Mouse (Mus musculus) embryonic facial prominence, embryonic 14.5 days (tissue): ENCODE measurements around the gene Polm. TPM values are rescaled to one million over a fixed set of nuclear protein-coding genes. Genes with fewer than 3 reads are reported as not detected.

Experiments used
- ATAC-seq: fragments of 200-750 bp; cut with Nextera tagmentation; 2 replicates; pipeline ENCODE4 v1.8.0; 2017; ENCODE audit warnings: low read depth, moderate number of reproducible peaks, moderate TSS enrichment
- DNase-seq: peaks from one replicate; pipeline ENCODE4 v3.0.0-alpha.2; 2015; ENCODE audit warnings: low spot score
- H3K27ac ChIP-seq: fragments of 300-500 bp; sonication (generic); replicated peaks from 2 replicates; pipeline ENCODE4 v1.5.1; 2014; ENCODE audit warnings: low read depth, mild to moderate bottlenecking, low read length, moderate library complexity
- H3K27me3 ChIP-seq: fragments of 300-500 bp; sonication (generic); replicated peaks from 2 replicates; pipeline ENCODE4 v1.6.1; 2014; ENCODE audit warnings: low read length; ENCODE audit not compliant: control insufficient read depth, insufficient read depth
- H3K36me3 ChIP-seq: fragments of 300-500 bp; sonication (generic); 2 replicates; pipeline ENCODE4 v1.6.1; 2014; ENCODE audit warnings: low read length, mixed read lengths; ENCODE audit not compliant: control insufficient read depth, insufficient read depth
- H3K4me1 ChIP-seq: fragments of 300-500 bp; sonication (generic); 2 replicates; pipeline ENCODE4 v1.6.1; 2014; ENCODE audit warnings: antibody characterized with exemption, low read length; ENCODE audit not compliant: control insufficient read depth, insufficient read depth
- H3K4me2 ChIP-seq: fragments of 300-500 bp; sonication (generic); 2 replicates; pipeline ENCODE4 v1.6.1; 2014; ENCODE audit warnings: low read depth, mild to moderate bottlenecking, low read length, moderate library complexity, mixed read lengths
- H3K4me3 ChIP-seq: fragments of 300-500 bp; sonication (generic); 2 replicates; pipeline ENCODE4 v1.5.1; 2014; ENCODE audit warnings: low read depth, mild to moderate bottlenecking, low read length
- H3K9ac ChIP-seq: fragments of 300-500 bp; sonication (generic); 2 replicates; pipeline ENCODE4 v1.6.1; 2014; ENCODE audit warnings: low read depth, mild to moderate bottlenecking, low read length, moderate library complexity, mixed read lengths
- H3K9me3 ChIP-seq: fragments of 300-500 bp; sonication (generic); 2 replicates; pipeline ENCODE4 v1.6.1; 2016; ENCODE audit warnings: low read length; ENCODE audit not compliant: control insufficient read depth
- WGBS: fragments of 180-500 bp; shearing (Covaris S2); extraction: QIAGEN DNeasy Blood & Tissue Kit; methylation state at CpG from one replicate; pipeline ENCODE4 v1.1.7; 2014; 5-methylcytosine and 5-hydroxymethylcytosine counted together
- polyA plus RNA-seq: library from polyadenylated mRNA; unstranded; fragments of >200 nt; fragmentation: Nextera tagmentation; extraction: Ambion mirVana; gene quantifications from 2 replicates; pipeline ENCODE4 v1.2.1, GENCODE M21; 2014

Polm gene
- polyA plus RNA-seq, 1 experiment from 2014 or later, result 6.0 TPM

DNA sequence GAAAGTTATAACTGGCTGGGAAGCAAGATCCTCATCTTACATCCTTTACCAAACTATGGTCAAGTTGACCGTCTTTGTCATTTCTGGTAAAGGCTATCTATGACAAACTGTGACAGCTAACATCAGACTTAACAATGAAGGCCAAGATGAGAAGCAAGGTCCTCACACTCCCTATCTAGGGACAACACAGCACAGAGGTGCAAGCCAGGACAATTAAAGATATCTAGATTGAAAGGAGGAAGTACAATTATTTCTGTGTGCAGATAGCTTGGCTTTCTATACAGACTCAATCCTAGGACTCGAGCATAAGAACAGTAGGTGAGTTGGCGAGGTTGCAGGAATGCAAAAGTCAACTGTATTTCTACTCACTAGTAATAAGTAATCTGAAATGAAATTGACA, 32.1 kb downstream of the Polm start:
- ATAC-seq (no peak), DNase-seq (no peak)
- H3K4me1 ChIP-seq, result peaks cover 3% of the 10 kb centered on the region; the same call in 1 of the 2 replicates

DNA sequence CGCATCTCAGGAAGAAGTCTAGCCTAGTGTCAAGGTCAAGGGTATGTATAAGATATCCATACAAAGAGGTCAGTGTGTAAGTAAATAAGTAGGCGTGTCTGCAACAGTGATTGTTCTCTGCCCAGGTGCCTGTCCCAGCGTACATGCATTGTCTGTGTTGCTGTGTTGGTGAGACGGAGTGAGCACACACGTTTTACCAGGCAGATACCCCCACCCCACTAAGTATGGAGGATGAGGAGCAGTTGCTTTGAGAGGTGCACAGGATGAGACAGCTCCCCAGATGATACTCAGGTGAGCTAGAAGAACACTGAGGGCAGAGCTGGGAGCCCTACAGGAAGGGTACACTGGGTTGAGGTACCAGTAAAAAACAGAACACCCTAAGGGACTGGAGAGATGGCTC, 33.6 kb downstream of the Polm start:
- Histone ChIP-seq H3K9me3 (no peaks in the 10 kb centered on the region), H3K4me3 (no peak overlapping the region), H3K36me3 (peaks cover 21% of the 10 kb centered on the region), H3K9ac (no peak overlapping the region), H3K4me2 (no peak overlapping the region), H3K27me3 (no peaks in the 10 kb centered on the region), H3K4me1 (peaks cover 3% of the 10 kb centered on the region; the same call in 1 of the 2 replicates), H3K27ac (no peak overlapping the region)
- DNase-seq, result no peak
- WGBS, result 80% methylated on average over 5 of the region's 5 CpGs
- no peak for ATAC-seq

More for the DNA sequence above, 32.1 kb downstream of the Polm start:
- Histone ChIP-seq H3K27me3 (no peaks in the 10 kb centered on the region), H3K36me3 (peaks cover 6% of the 10 kb centered on the region; the same call in 1 of the 2 replicates), H3K4me3 (no peak overlapping the region), H3K9me3 (no peaks in the 10 kb centered on the region), H3K4me2 (no peak overlapping the region), H3K9ac (no peak overlapping the region), H3K27ac (no peak overlapping the region)
- WGBS, result 82% methylated on average over 3 of the region's 3 CpGs

GRCm38 (mm10) chr11:5803551-5803981, 34.2 kb downstream of the Polm start, which contains the start of gene Pgam2:
TSS of gene Pgam2 (minus strand) at chr11:5803733.
- H3K4me3 ChIP-seq, result peak within 1 kb of the TSS; percentile 10; the same call in 1 of the 2 replicates
- H3K27me3 ChIP-seq, result no peaks in the 10 kb centered on the region
- no peak within 1 kb of the TSS; the same call in 1 of the 2 replicates for H3K27ac ChIP-seq
- ATAC-seq (peak; percentile 68), DNase-seq (peak; percentile 68)
- H3K4me1 ChIP-seq, result peaks cover 3% of the 10 kb centered on the region; the same call in 1 of the 2 replicates
- H3K9me3 ChIP-seq, result no peaks in the 10 kb centered on the region
- peak within 1 kb of the TSS; percentile 21; the same call in 1 of the 2 replicates for H3K4me2 ChIP-seq
- peak within 1 kb of the TSS; percentile 28; the same call in 1 of the 2 replicates for H3K9ac ChIP-seq
- WGBS, result 51% methylated on average over 8 of the region's 8 CpGs
- peaks cover 27% of the 10 kb centered on the region for H3K36me3 ChIP-seq

GRCm38 (mm10) chr11:5802457-5803217, 35.2 kb downstream of the Polm start:
- H3K4me3 ChIP-seq, result peak overlapping the region; percentile 10; the same call in 1 of the 2 replicates
- DNase-seq (no peak), ATAC-seq (no peak)
- H3K9me3 ChIP-seq, result no peaks in the 10 kb centered on the region
- H3K27ac ChIP-seq, result no peak overlapping the region; the same call in 1 of the 2 replicates
- H3K27me3 ChIP-seq, result no peaks in the 10 kb centered on the region
- peaks cover 36% of the 10 kb centered on the region for H3K36me3 ChIP-seq
- H3K9ac ChIP-seq, result peak overlapping the region; percentile 28; the same call in 1 of the 2 replicates
- peak overlapping the region; percentile 21; the same call in 1 of the 2 replicates for H3K4me2 ChIP-seq
- H3K4me1 ChIP-seq, result peaks cover 3% of the 10 kb centered on the region; the same call in 1 of the 2 replicates
- 63% methylated on average over 8 of the region's 8 CpGs for WGBS

GRCm38 (mm10) chr11:5802005-5802404, 35.8 kb downstream of the Polm start:
- DNase-seq (no peak), ATAC-seq (no peak)
- H3K27me3 ChIP-seq, result no peaks in the 10 kb centered on the region
- H3K9me3 ChIP-seq, result no peaks in the 10 kb centered on the region
- H3K9ac ChIP-seq, result no peak overlapping the region
- H3K36me3 ChIP-seq, result peaks cover 42% of the 10 kb centered on the region
- H3K4me3 ChIP-seq, result no peak overlapping the region
- no peak overlapping the region for H3K27ac ChIP-seq
- H3K4me2 ChIP-seq, result no peak overlapping the region
- H3K4me1 ChIP-seq, result peaks cover 3% of the 10 kb centered on the region; the same call in 1 of the 2 replicates
- 57% methylated on average over 11 of the region's 12 CpGs for whole genome bisulfite sequencing

GRCm38 (mm10) chr11:5801511-5801910, 36.3 kb downstream of the Polm start:
- H3K9me3 ChIP-seq, result no peaks in the 10 kb centered on the region
- H3K4me2 ChIP-seq, result no peak overlapping the region
- H3K36me3 ChIP-seq, result peaks cover 47% of the 10 kb centered on the region
- DNase-seq (no peak), ATAC-seq (no peak)
- WGBS, result 92% methylated on average over 16 of the region's 16 CpGs
- H3K9ac ChIP-seq, result no peak overlapping the region
- no peaks in the 10 kb centered on the region for H3K27me3 ChIP-seq
- no peak overlapping the region for H3K27ac ChIP-seq
- H3K4me3 ChIP-seq, result no peak overlapping the region
- peaks cover 3% of the 10 kb centered on the region; the same call in 1 of the 2 replicates for H3K4me1 ChIP-seq

DNA sequence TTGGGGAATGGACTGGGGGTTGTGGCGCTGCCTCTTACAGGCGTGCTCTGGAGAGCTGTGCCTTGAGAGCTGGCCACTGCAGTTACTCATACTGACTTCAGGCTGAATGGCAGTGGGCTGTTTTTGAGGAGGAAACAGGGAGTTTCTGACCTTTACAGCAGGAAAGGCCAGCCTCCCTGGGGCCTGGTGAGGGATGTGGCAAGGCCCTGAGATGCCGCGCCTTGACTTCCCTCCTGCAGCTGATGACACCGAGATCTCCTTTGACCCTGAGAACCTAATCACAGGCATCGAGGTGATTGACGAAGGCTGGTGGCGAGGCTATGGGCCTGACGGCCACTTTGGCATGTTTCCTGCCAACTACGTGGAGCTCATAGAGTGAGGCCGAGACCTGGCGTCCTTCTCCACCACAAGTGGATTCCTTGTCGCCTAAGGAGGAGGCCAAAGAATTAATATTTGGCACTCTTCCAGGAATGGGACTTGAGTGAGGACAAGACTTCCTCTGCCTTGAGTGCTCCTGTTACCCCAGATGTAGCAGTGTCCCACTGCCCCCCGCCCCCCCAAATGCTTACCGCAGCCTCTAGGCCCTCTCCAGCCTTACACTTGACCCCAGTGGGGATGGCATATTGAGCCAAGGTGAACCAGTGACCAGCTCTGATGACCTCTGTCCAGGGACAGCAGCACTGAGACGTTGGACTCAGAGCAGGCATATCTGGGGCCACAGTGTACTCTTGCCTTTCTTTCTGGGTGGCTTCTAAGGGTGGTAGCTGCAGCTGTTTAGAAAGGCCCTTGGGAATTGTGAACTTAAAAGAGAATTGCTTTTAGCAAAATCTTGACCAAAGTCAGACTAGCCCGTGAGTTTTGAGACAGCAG, 38.0 kb downstream of the Polm start:
- H3K9me3 ChIP-seq, result no peaks in the 10 kb centered on the region
- 78% methylated on average over 17 of the region's 17 CpGs for WGBS
- peaks cover 62% of the 10 kb centered on the region for H3K36me3 ChIP-seq
- peaks cover 3% of the 10 kb centered on the region; the same call in 1 of the 2 replicates for H3K4me1 ChIP-seq
- H3K27ac ChIP-seq, result no peak overlapping the region
- no peak overlapping the region for H3K9ac ChIP-seq
- no peaks in the 10 kb centered on the region for H3K27me3 ChIP-seq
- H3K4me2 ChIP-seq, result no peak overlapping the region
- ATAC-seq (no peak), DNase-seq (no peak)
- no peak overlapping the region for H3K4me3 ChIP-seq

GRCm38 (mm10) chr11:5797928-5798327, 39.9 kb downstream of the Polm start:
- WGBS, result 84% methylated on average over 5 of the region's 5 CpGs
- ATAC-seq (no peak), DNase-seq (no peak)
- Histone ChIP-seq H3K36me3 (peaks cover 80% of the 10 kb centered on the region), H3K4me2 (no peak overlapping the region), H3K9me3 (no peaks in the 10 kb centered on the region), H3K4me1 (0 out of 2 replicates have a peak, but pooled peaks cover 1% of the 10 kb centered on the region), H3K27me3 (no peaks in the 10 kb centered on the region), H3K9ac (no peak overlapping the region), H3K27ac (no peak overlapping the region), H3K4me3 (no peak overlapping the region)
